ENCODE assay signal across 11 mouse cellular contexts in genomic region chr2:38099120-38099773, GRCm38 (mm10).
DNase-seq lines count a peak whose midpoint lies in the region; ATAC-seq and TF ChIP-seq lines count a peak whose summit lies in the region.
"Had no signal": no experiment of that assay in that cellular context is flagged by ENCODE, and none has a peak within 500 bp of the region (broad histone marks: within the 10 kb centered on the region; RNA-seq: fewer than 3 reads in every experiment).

No protein-coding gene starts in this region.

- WGBS in heart, embryonic 12.5 days = 77% methylated on average over 4 of the region's 4 CpGs
- 61% methylated on average over 4 of the region's 4 CpGs for WGBS in midbrain, postnatal 0 days

- H3K9ac ChIP-seq in heart, embryonic 12.5 days = no peak overlapping the region
- no peak overlapping the region for H3K9ac ChIP-seq in midbrain, postnatal 0 days (replicated peaks; ENCODE audit: low read length, poor library complexity, severe bottlenecking)
- H3K9ac ChIP-seq: embryonic facial prominence, embryonic 12.5 days; neural tube, embryonic 13.5 days had no signal

- H3K4me2 ChIP-seq in heart, embryonic 12.5 days = no peak overlapping the region
- H3K4me2 ChIP-seq in midbrain, postnatal 0 days (ENCODE audit: low read depth, low read length, poor library complexity, severe bottlenecking) = no peak overlapping the region
- H3K4me2 ChIP-seq: embryonic facial prominence, embryonic 12.5 days; neural tube, embryonic 13.5 days had no signal

- H3K4me1 ChIP-seq in heart, embryonic 12.5 days (replicated peaks) = peaks cover 26% of the 10 kb centered on the region
- peaks cover 3% of the 10 kb centered on the region; the same call in 1 of the 2 replicates for H3K4me1 ChIP-seq in midbrain, postnatal 0 days (ENCODE audit: insufficient read depth, low read length)

- no peaks in the 10 kb centered on the region for H3K9me3 ChIP-seq in heart, embryonic 12.5 days (replicated peaks)
- H3K9me3 ChIP-seq in midbrain, postnatal 0 days (ENCODE audit: low read length) = no peaks in the 10 kb centered on the region
- H3K9me3 ChIP-seq: embryonic facial prominence, embryonic 12.5 days; G1E; neural tube, embryonic 13.5 days had no signal

- intact Hi-C loops in heart, postnatal 10 days (cut with DNase I) = no loop called here
- intact Hi-C loops in heart, postnatal 36 days (cut with DNase I) = no loop called here

- no peak overlapping the region for H3K27ac ChIP-seq in heart, embryonic 12.5 days (ENCODE audit: poor library complexity, severe bottlenecking)
- H3K27ac ChIP-seq in midbrain, postnatal 0 days (ENCODE audit: low read depth, low read length) = no peak overlapping the region
- H3K27ac ChIP-seq: embryonic facial prominence, embryonic 12.5 days; neural tube, embryonic 13.5 days had no signal

- TF ChIP-seq CTCF in midbrain, postnatal 0 days (IDR thresholded peaks at IDR 0.05) = no peak

- no peak for ATAC-seq in heart, embryonic 12.5 days (ENCODE audit: insufficient number of reproducible peaks, low FRiP score)
- ATAC-seq in erythroblast, adult 5-6 weeks (replicated peaks; ENCODE audit: low FRiP score, poor library complexity, severe bottlenecking) = no peak
- no peak for ATAC-seq in midbrain, postnatal 0 days (ENCODE audit: low FRiP score)

- H3K27me3 ChIP-seq in heart, embryonic 12.5 days (replicated peaks) = no peaks in the 10 kb centered on the region
- H3K27me3 ChIP-seq in midbrain, postnatal 0 days (ENCODE audit: insufficient read depth, low read length) = no peaks in the 10 kb centered on the region
- H3K27me3 ChIP-seq: embryonic facial prominence, embryonic 12.5 days; neural tube, embryonic 13.5 days had no signal

- H3K36me3 ChIP-seq in heart, embryonic 12.5 days = no peaks in the 10 kb centered on the region
- no peaks in the 10 kb centered on the region for H3K36me3 ChIP-seq in midbrain, postnatal 0 days (ENCODE audit: insufficient read depth, low read length)
- H3K36me3 ChIP-seq: embryonic facial prominence, embryonic 12.5 days; neural tube, embryonic 13.5 days had no signal

- no peak overlapping the region for H3K4me3 ChIP-seq in heart, embryonic 12.5 days
- H3K4me3 ChIP-seq in midbrain, postnatal 0 days (ENCODE audit: low read depth, low read length) = no peak overlapping the region
- H3K4me3 ChIP-seq: embryonic facial prominence, embryonic 12.5 days; neural tube, embryonic 13.5 days had no signal

- peak; percentile 20 to 28 for DNase-seq in heart, postnatal 10 days
- peak; percentile 15 for DNase-seq in adrenal gland, postnatal 25 days
- DNase-seq in heart, postnatal 36 days = peak; percentile 12 to 19
- DNase-seq in lung, postnatal 25 days (ENCODE audit: low spot score) = peak; percentile 17
- no peak for DNase-seq in midbrain, postnatal 0 days (ENCODE audit: low spot score)
- DNase-seq in spleen, adult 18-20 months = no peak

Comparison
In these comparisons a context has a peak if more than half of its experiments do, and no peak if none do; other contexts are left out.
1. DNase-seq: peak in heart, postnatal 10 days (2 of 2), adrenal gland, postnatal 25 days (single experiment), heart, postnatal 36 days (2 of 2) and lung, postnatal 25 days (single experiment); none in midbrain, postnatal 0 days (single experiment) and spleen, adult 18-20 months (0 of 2).